Comparison of ENCODE assay signal across 8 mouse cellular contexts in genomic region chr17:28592998-28593397, GRCm38 (mm10). TPM values are rescaled to one million over a fixed set of nuclear protein-coding genes. Genes with fewer than 3 reads are reported as not detected.
A peak's percentile ranks its signal among the peaks of the same experiment; 100 is the strongest.
DNase-seq lines count a peak whose midpoint lies in the region; ATAC-seq lines count a peak whose summit lies in the region.

No protein-coding gene starts in this region.

- no peaks in the 10 kb centered on the region for H3K9me3 ChIP-seq in embryonic facial prominence, embryonic 11.5 days (replicated peaks; ENCODE audit: control insufficient read depth, low read length)
- no peaks in the 10 kb centered on the region for H3K9me3 ChIP-seq in stomach, embryonic 16.5 days (replicated peaks; ENCODE audit: control insufficient read depth, low read length)

- intact Hi-C loops in heart, postnatal 25 days (cut with DNase I) = no loop called here

- no peak overlapping the region for H3K9ac ChIP-seq in embryonic facial prominence, embryonic 11.5 days (replicated peaks; ENCODE audit: low read length)
- H3K9ac ChIP-seq in stomach, embryonic 16.5 days (ENCODE audit: low read length) = no peak overlapping the region

- H3K36me3 ChIP-seq in embryonic facial prominence, embryonic 11.5 days (replicated peaks; ENCODE audit: control insufficient read depth, insufficient read depth, low read depth, low read length) = peaks cover 21% of the 10 kb centered on the region
- H3K36me3 ChIP-seq in stomach, embryonic 16.5 days (ENCODE audit: control insufficient read depth, insufficient read depth, low read length) = peaks cover 47% of the 10 kb centered on the region; the same call in 1 of the 2 replicates

- DNase-seq in heart, adult 11 months = peak; percentile 90
- no peak for DNase-seq in heart, postnatal 25 days (ENCODE audit: low spot score)
- DNase-seq in adrenal gland, postnatal 36 days = peak; percentile 83 to 89
- DNase-seq in embryonic facial prominence, embryonic 11.5 days (ENCODE audit: low spot score) = peak; percentile 81
- DNase-seq in left cerebral cortex, adult 8-10 months (ENCODE audit: low spot score in 2 of 2) = peak; percentile 55 to 63
- peak; percentile 88 for DNase-seq in naive thymus-derived CD4-positive, alpha-beta T cell, adult 2 months (ENCODE audit: low read depth)

- no peaks in the 10 kb centered on the region for H3K27me3 ChIP-seq in embryonic facial prominence, embryonic 11.5 days (ENCODE audit: control insufficient read depth, insufficient read depth, low read length)
- no peaks in the 10 kb centered on the region for H3K27me3 ChIP-seq in stomach, embryonic 16.5 days (ENCODE audit: control insufficient read depth, insufficient read depth, low read length)

- no peak overlapping the region for H3K27ac ChIP-seq in embryonic facial prominence, embryonic 11.5 days (replicated peaks; ENCODE audit: low read depth, low read length)
- no peak overlapping the region for H3K27ac ChIP-seq in stomach, embryonic 16.5 days (ENCODE audit: low read length)

- no peak overlapping the region for H3K4me3 ChIP-seq in embryonic facial prominence, embryonic 11.5 days (ENCODE audit: low read depth, low read length)
- H3K4me3 ChIP-seq in stomach, embryonic 16.5 days (replicated peaks; ENCODE audit: low read length) = no peak overlapping the region

- no peak overlapping the region for H3K4me2 ChIP-seq in embryonic facial prominence, embryonic 11.5 days (ENCODE audit: low read depth, low read length)
- no peak overlapping the region for H3K4me2 ChIP-seq in stomach, embryonic 16.5 days (ENCODE audit: low read depth, low read length)

- no peak for ATAC-seq in embryonic facial prominence, embryonic 11.5 days (replicated peaks; ENCODE audit: insufficient number of reproducible peaks, low FRiP score, low TSS enrichment, low read depth)
- peak; percentile 75 for ATAC-seq in hematopoietic stem cell, adult 5-6 weeks (replicated peaks in 1 of 2; ENCODE audit: insufficient read depth in 1 of 2, low FRiP score in 2 of 2, low TSS enrichment in 1 of 2, low read depth in 1 of 2, poor library complexity in 2 of 2, severe bottlenecking in 2 of 2)
- ATAC-seq in stomach, embryonic 16.5 days (ENCODE audit: insufficient read depth, low FRiP score) = peak; percentile 17; the same call in 1 of the 2 replicates

- H3K4me1 ChIP-seq in embryonic facial prominence, embryonic 11.5 days (ENCODE audit: control insufficient read depth, insufficient read depth, low read length) = no peaks in the 10 kb centered on the region
- no peaks in the 10 kb centered on the region for H3K4me1 ChIP-seq in stomach, embryonic 16.5 days (ENCODE audit: control insufficient read depth, insufficient read depth, low read length)

- 13% methylated on average over 4 of the region's 4 CpGs for whole genome bisulfite sequencing in embryonic facial prominence, embryonic 11.5 days
- WGBS in stomach, embryonic 16.5 days = 17% methylated on average over 4 of the region's 4 CpGs

RNA-seq across cellular contexts. Expression of gene Lhfpl5, which starts 17.6 kb away (rescaled TPM):
- total RNA-seq in heart, postnatal 25 days (2021) = not detected
- total RNA-seq in adrenal gland, postnatal 36 days (2021) = 1 to 10 TPM; 1.3 to 1.8 TPM
- polyA plus RNA-seq in embryonic facial prominence, embryonic 11.5 days (2014; fragmentation: Nextera tagmentation; extraction: Ambion mirVana) = 0.34 TPM in 1 of 2 replicates, not detected in the other
- 0.13 TPM in 1 of 2 replicates, not detected in the other for total RNA-seq in hematopoietic stem cell, adult 5-6 weeks (2017)
- 1 to 10 TPM; 4.0 to 6.1 (median 5.3) TPM for total RNA-seq in left cerebral cortex, adult 8-10 months (2022)
- 0.82 and 0.87 TPM in 2 replicates for polyA plus RNA-seq in stomach, embryonic 16.5 days (2015; fragmentation: Nextera tagmentation; extraction: Ambion mirVana)

RNA-seq across cellular contexts. Expression of gene Srpk1, which starts 29.5 kb away (rescaled TPM):
- 10 to 100 TPM; 32.6 to 35.5 TPM for total RNA-seq in heart, postnatal 25 days (2021)
- 10 to 100 TPM; 57.6 to 69.1 TPM for total RNA-seq in adrenal gland, postnatal 36 days (2021)
- polyA plus RNA-seq in embryonic facial prominence, embryonic 11.5 days (2014; fragmentation: Nextera tagmentation; extraction: Ambion mirVana) = 130 and 135 TPM in 2 replicates
- total RNA-seq in hematopoietic stem cell, adult 5-6 weeks (2017) = 123 and 135 TPM in 2 replicates
- total RNA-seq in left cerebral cortex, adult 8-10 months (2022) = 10 to 100 TPM; 81.5 to 96.3 (median 93.3) TPM
- 67.6 and 73.0 TPM in 2 replicates for polyA plus RNA-seq in stomach, embryonic 16.5 days (2015; fragmentation: Nextera tagmentation; extraction: Ambion mirVana)

RNA-seq across cellular contexts. Expression of gene Clps, which starts 32.4 kb away (rescaled TPM):
- not detected for total RNA-seq in heart, postnatal 25 days (2021)
- not detected for total RNA-seq in adrenal gland, postnatal 36 days (2021)
- polyA plus RNA-seq in embryonic facial prominence, embryonic 11.5 days (2014; fragmentation: Nextera tagmentation; extraction: Ambion mirVana) = not detected in 2 replicates
- total RNA-seq in hematopoietic stem cell, adult 5-6 weeks (2017) = not detected in 2 replicates
- total RNA-seq in left cerebral cortex, adult 8-10 months (2022) = not detected
- 3,124 and 3,837 TPM in 2 replicates for polyA plus RNA-seq in stomach, embryonic 16.5 days (2015; fragmentation: Nextera tagmentation; extraction: Ambion mirVana)

RNA-seq across cellular contexts. Expression of gene Clpsl2, which starts 43.8 kb away (rescaled TPM):
- total RNA-seq in heart, postnatal 25 days (2021) = not detected
- total RNA-seq in adrenal gland, postnatal 36 days (2021) = not detected
- not detected in 2 replicates for polyA plus RNA-seq in embryonic facial prominence, embryonic 11.5 days (2014; fragmentation: Nextera tagmentation; extraction: Ambion mirVana)
- not detected in 2 replicates for total RNA-seq in hematopoietic stem cell, adult 5-6 weeks (2017)
- total RNA-seq in left cerebral cortex, adult 8-10 months (2022) = not detected
- polyA plus RNA-seq in stomach, embryonic 16.5 days (2015; fragmentation: Nextera tagmentation; extraction: Ambion mirVana) = not detected in 2 replicates
